Mouse (Mus musculus): ENCODE measurements around the gene Gimap1. TPM values are rescaled to one million over a fixed set of nuclear protein-coding genes. Genes with fewer than 3 reads are reported as not detected.

Gimap1 gene
- polyA plus RNA-seq, 1 experiment from 2014 or later: 5.7 TPM

DNA sequence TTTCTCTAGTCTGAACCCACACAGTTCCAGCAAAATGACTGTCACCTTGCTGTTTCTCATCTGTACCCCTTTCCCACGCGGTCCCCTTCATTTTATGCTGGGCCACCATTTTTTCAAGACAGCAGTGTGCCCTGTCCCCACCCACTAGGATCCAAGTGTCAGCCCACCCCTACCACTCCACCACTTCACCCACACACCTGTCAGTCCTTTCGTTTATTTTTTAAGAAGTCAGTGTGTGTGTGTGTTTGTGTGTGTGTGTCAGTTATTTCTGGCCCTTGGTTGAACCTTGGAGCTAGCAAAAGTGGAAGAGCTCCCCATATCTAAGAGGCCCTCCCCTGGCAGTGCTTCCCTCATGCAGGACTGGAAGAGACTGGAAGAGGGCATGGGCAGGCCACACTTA, 30.1 kb downstream of the Gimap1 start:
- Histone ChIP-seq H3K4me1 (ENCODE audit: control insufficient read depth, low read depth, low read length) (peaks cover 2% of the 10 kb centered on the region; the same call in 1 of the 2 replicates), H3K9ac (ENCODE audit: low read depth, low read length) (no peak overlapping the region), H3K4me3 (ENCODE audit: low read depth, low read length) (no peak overlapping the region), H3K9me3 (replicated peaks; ENCODE audit: control insufficient read depth, low read length) (no peaks in the 10 kb centered on the region), H3K36me3 (ENCODE audit: control insufficient read depth, insufficient read depth) (no peaks in the 10 kb centered on the region), H3K27me3 (ENCODE audit: control insufficient read depth, insufficient read depth, low read depth, low read length) (no peaks in the 10 kb centered on the region), H3K27ac (ENCODE audit: low read length) (no peak overlapping the region), H3K4me2 (ENCODE audit: low read depth, low read length) (no peak overlapping the region)
- ATAC-seq (ENCODE audit: low read depth): no peak
- WGBS (ENCODE audit: insufficient replicate concordance): 66% methylated on average over 3 of the region's 3 CpGs

DNA sequence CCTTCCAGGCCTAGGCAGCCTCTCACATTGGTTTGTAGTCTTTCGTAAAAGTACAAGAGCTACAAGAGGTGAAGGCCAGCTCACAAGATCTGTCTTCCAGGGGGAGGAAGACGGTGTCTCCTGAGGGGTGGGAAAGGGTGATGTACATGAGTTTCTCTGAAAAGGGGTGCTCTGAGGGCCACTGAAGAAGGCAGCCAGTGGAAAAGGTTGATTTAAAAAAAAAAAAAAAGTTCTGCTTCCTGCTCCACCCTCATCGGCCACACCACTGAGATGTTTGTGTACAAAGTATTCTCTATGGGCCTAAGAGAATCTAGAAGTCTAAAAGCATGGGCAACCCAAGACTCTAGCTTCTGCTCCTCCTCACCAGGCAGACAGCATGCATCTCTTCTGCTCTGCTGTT, 31.8 kb downstream of the Gimap1 start, which contains the start of gene Gimap3:
Gimap3 (minus strand) TSS at position 156 of the 400 bp plus-strand sequence.
- Histone ChIP-seq H3K36me3 (ENCODE audit: control insufficient read depth, insufficient read depth) (no peaks in the 10 kb centered on the region), H3K4me3 (ENCODE audit: low read depth, low read length) (no peak within 1 kb of the TSS), H3K27me3 (ENCODE audit: control insufficient read depth, insufficient read depth, low read depth, low read length) (no peaks in the 10 kb centered on the region), H3K4me2 (ENCODE audit: low read depth, low read length) (no peak within 1 kb of the TSS), H3K4me1 (ENCODE audit: control insufficient read depth, low read depth, low read length) (peaks cover 2% of the 10 kb centered on the region; the same call in 1 of the 2 replicates), H3K9ac (ENCODE audit: low read depth, low read length) (no peak within 1 kb of the TSS), H3K9me3 (replicated peaks; ENCODE audit: control insufficient read depth, low read length) (no peaks in the 10 kb centered on the region), H3K27ac (ENCODE audit: low read length) (no peak within 1 kb of the TSS)
- WGBS (ENCODE audit: insufficient replicate concordance): 65% methylated on average over 3 of the region's 3 CpGs
- no peak for ATAC-seq (ENCODE audit: low read depth)

DNA sequence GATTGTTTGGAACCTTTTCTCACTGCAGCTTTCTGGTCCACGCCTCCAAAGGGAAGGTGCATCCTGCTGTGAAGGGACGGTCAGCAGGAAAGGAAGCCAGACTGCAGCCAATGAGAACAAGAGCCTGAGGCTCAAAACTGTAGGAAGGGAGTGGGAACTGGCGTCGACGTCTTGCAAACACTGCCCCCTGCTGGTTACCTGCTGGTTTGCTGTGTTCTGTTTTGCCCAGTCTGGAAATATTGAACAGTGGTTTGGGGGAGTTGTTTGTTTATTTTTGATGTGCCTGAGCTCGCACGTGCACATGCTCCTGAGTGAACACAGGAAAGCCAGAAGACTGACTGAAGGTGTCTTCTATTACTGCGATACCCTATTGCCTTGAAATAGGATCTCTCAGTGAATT, 33.2 kb downstream of the Gimap1 start:
- H3K27me3 ChIP-seq (ENCODE audit: control insufficient read depth, insufficient read depth, low read depth, low read length): no peaks in the 10 kb centered on the region
- H3K9me3 ChIP-seq (replicated peaks; ENCODE audit: control insufficient read depth, low read length): no peaks in the 10 kb centered on the region
- no peak overlapping the region for H3K4me3 ChIP-seq (ENCODE audit: low read depth, low read length)
- ATAC-seq (ENCODE audit: low read depth): peak; percentile 27; the same call in 1 of the 2 replicates
- no peak overlapping the region for H3K9ac ChIP-seq (ENCODE audit: low read depth, low read length)
- WGBS (ENCODE audit: insufficient replicate concordance): 6% methylated on average over 8 of the region's 8 CpGs
- H3K36me3 ChIP-seq (ENCODE audit: control insufficient read depth, insufficient read depth): no peaks in the 10 kb centered on the region
- no peak overlapping the region for H3K4me2 ChIP-seq (ENCODE audit: low read depth, low read length)
- no peak overlapping the region for H3K27ac ChIP-seq (ENCODE audit: low read length)
- H3K4me1 ChIP-seq (ENCODE audit: control insufficient read depth, low read depth, low read length): peaks cover 2% of the 10 kb centered on the region; the same call in 1 of the 2 replicates

DNA sequence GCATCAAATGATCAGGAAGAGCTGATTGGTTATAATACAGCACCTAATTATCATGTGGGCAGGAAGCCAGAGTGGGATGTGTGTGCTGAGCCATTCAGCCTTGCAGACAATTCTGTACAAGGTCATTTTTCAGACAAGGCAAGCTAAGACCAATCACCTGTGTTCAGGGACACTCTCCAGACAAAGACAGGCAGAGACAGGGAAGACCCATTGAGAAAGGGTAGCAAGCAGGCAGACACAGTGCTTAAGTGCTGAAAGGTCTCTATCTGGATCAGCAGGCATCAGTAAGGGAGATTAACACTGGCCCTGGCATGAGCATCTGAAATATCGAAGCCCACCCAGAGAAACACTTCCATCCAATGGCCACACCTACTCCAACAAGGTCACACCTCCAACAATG, 45.6 kb downstream of the Gimap1 start:
- Histone ChIP-seq H3K27ac (ENCODE audit: low read length) (no peak overlapping the region), H3K4me1 (ENCODE audit: control insufficient read depth, low read depth, low read length) (no peaks in the 10 kb centered on the region), H3K36me3 (ENCODE audit: control insufficient read depth, insufficient read depth) (no peaks in the 10 kb centered on the region), H3K4me2 (ENCODE audit: low read depth, low read length) (no peak overlapping the region), H3K4me3 (ENCODE audit: low read depth, low read length) (no peak overlapping the region), H3K9me3 (replicated peaks; ENCODE audit: control insufficient read depth, low read length) (no peaks in the 10 kb centered on the region), H3K9ac (ENCODE audit: low read depth, low read length) (no peak overlapping the region), H3K27me3 (ENCODE audit: control insufficient read depth, insufficient read depth, low read depth, low read length) (no peaks in the 10 kb centered on the region)
- WGBS (ENCODE audit: insufficient replicate concordance): 71% methylated on average over 1 of the region's 1 CpGs
- no peak for ATAC-seq (ENCODE audit: low read depth)

DNA sequence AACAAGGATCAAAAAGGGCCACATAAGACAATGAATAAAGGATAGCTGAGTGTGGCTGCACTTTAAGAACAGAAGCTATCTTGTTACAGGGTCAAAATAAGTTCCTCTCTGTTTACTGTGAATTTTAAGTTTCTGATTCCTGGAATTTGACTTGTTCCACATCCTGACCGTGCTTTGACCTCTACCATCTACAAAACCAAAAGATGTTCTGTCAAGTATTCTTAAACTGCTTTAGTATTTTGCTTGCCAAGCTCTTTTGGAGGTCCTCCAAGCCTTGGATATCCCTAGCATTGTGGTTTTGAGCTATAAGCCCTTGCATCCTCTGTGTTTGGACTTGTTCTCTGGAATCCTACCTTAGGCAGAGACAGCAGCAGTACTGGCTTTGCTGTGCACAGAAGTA, 46.3 kb downstream of the Gimap1 start:
- ATAC-seq (ENCODE audit: low read depth): no peak
- Histone ChIP-seq H3K27ac (ENCODE audit: low read length) (no peak overlapping the region), H3K36me3 (ENCODE audit: control insufficient read depth, insufficient read depth) (no peaks in the 10 kb centered on the region), H3K9ac (ENCODE audit: low read depth, low read length) (no peak overlapping the region), H3K4me3 (ENCODE audit: low read depth, low read length) (no peak overlapping the region), H3K27me3 (ENCODE audit: control insufficient read depth, insufficient read depth, low read depth, low read length) (no peaks in the 10 kb centered on the region), H3K4me1 (ENCODE audit: control insufficient read depth, low read depth, low read length) (no peaks in the 10 kb centered on the region), H3K9me3 (replicated peaks; ENCODE audit: control insufficient read depth, low read length) (no peaks in the 10 kb centered on the region), H3K4me2 (ENCODE audit: low read depth, low read length) (no peak overlapping the region)
- WGBS (ENCODE audit: insufficient replicate concordance): 33% methylated on average over 1 of the region's 1 CpGs

DNA sequence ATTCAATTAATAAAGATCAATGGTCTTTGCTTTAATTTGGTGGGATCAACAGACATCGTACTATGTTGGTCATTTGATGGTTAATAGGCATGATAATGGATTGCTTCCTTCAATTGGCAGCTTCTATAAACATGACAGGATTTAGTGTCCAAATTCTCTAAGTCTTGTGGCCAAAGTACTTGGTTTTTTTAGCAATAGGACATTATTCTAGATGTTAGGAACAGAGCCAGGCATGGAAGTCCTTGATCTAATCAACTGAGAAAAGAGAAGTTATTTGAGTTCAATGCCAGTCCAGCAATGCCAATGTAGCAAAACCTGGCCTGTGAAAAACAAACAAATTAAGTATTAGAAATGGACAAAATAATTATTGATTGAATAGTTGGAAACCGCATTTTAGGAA, 46.7 kb downstream of the Gimap1 start:
- WGBS (ENCODE audit: insufficient replicate concordance): 57% methylated on average over 2 of the region's 2 CpGs
- H3K4me1 ChIP-seq (ENCODE audit: control insufficient read depth, low read depth, low read length): no peaks in the 10 kb centered on the region
- H3K27me3 ChIP-seq (ENCODE audit: control insufficient read depth, insufficient read depth, low read depth, low read length): no peaks in the 10 kb centered on the region
- no peaks in the 10 kb centered on the region for H3K36me3 ChIP-seq (ENCODE audit: control insufficient read depth, insufficient read depth)
- no peak overlapping the region for H3K27ac ChIP-seq (ENCODE audit: low read length)
- H3K9ac ChIP-seq (ENCODE audit: low read depth, low read length): no peak overlapping the region
- H3K4me2 ChIP-seq (ENCODE audit: low read depth, low read length): no peak overlapping the region
- no peak for ATAC-seq (ENCODE audit: low read depth)
- no peaks in the 10 kb centered on the region for H3K9me3 ChIP-seq (replicated peaks; ENCODE audit: control insufficient read depth, low read length)
- no peak overlapping the region for H3K4me3 ChIP-seq (ENCODE audit: low read depth, low read length)

DNA sequence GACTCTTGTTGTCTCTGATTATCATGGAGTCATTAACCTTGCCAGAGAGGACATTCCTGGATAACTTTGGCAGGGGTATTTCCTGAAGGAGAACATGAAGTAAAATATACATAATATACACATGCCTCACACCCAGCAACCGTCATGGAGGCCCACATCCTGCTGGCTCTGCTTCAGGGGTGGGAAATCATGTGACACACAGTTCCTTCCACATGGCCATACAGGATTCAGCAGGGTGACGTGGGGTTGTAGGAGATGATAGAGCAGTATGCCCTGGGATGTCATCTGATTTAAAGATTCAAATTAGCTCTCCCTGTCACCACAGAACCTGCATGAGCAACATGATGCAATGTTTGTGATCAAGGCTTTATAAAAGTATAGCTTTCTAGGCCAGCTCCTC, 49.0 kb downstream of the Gimap1 start:
- H3K9ac ChIP-seq (ENCODE audit: low read depth, low read length): no peak overlapping the region
- no peaks in the 10 kb centered on the region for H3K4me1 ChIP-seq (ENCODE audit: control insufficient read depth, low read depth, low read length)
- WGBS (ENCODE audit: insufficient replicate concordance): 48% methylated on average over 2 of the region's 2 CpGs
- H3K4me2 ChIP-seq (ENCODE audit: low read depth, low read length): no peak overlapping the region
- ATAC-seq (ENCODE audit: low read depth): no peak
- H3K36me3 ChIP-seq (ENCODE audit: control insufficient read depth, insufficient read depth): no peaks in the 10 kb centered on the region
- H3K27ac ChIP-seq (ENCODE audit: low read length): no peak overlapping the region
- no peak overlapping the region for H3K4me3 ChIP-seq (ENCODE audit: low read depth, low read length)
- H3K9me3 ChIP-seq (replicated peaks; ENCODE audit: control insufficient read depth, low read length): no peaks in the 10 kb centered on the region
- H3K27me3 ChIP-seq (ENCODE audit: control insufficient read depth, insufficient read depth, low read depth, low read length): no peaks in the 10 kb centered on the region

Other genes with a start within 250 kb of the Gimap1 start
- 0.84 and 1.0 TPM in 2 replicates for gene Atp6v0e2, start 201.4 kb upstream of the Gimap1 start, polyA plus RNA-seq (2015; fragmentation: Nextera tagmentation; extraction: Ambion mirVana)
- 1.8 and 2.1 TPM in 2 replicates for gene Lrrc61, start 184.3 kb upstream of the Gimap1 start, polyA plus RNA-seq (2015; fragmentation: Nextera tagmentation; extraction: Ambion mirVana)
- 53.4 and 57.0 TPM in 2 replicates for gene Rarres2, start 166.3 kb upstream of the Gimap1 start, polyA plus RNA-seq (2015; fragmentation: Nextera tagmentation; extraction: Ambion mirVana)
- gene Gm45021, start 149.4 kb upstream of the Gimap1 start, polyA plus RNA-seq (2015; fragmentation: Nextera tagmentation; extraction: Ambion mirVana): not detected in 2 replicates
- 11.7 and 14.0 TPM in 2 replicates for gene Repin1, start 145.2 kb upstream of the Gimap1 start, polyA plus RNA-seq (2015; fragmentation: Nextera tagmentation; extraction: Ambion mirVana)
- not detected in 2 replicates for gene Gm44965, start 145.1 kb upstream of the Gimap1 start, polyA plus RNA-seq (2015; fragmentation: Nextera tagmentation; extraction: Ambion mirVana)
- 2.2 and 2.3 TPM in 2 replicates for gene Zfp775, start 137.0 kb upstream of the Gimap1 start, polyA plus RNA-seq (2015; fragmentation: Nextera tagmentation; extraction: Ambion mirVana)
- 0.13 and 0.19 TPM in 2 replicates for gene AI854703, start 112.3 kb upstream of the Gimap1 start, polyA plus RNA-seq (2015; fragmentation: Nextera tagmentation; extraction: Ambion mirVana)
- 1.0 and 1.1 TPM in 2 replicates for gene Gimap8, start 91.8 kb upstream of the Gimap1 start, polyA plus RNA-seq (2015; fragmentation: Nextera tagmentation; extraction: Ambion mirVana)
- gene Gimap9, start 62.9 kb upstream of the Gimap1 start, polyA plus RNA-seq (2015; fragmentation: Nextera tagmentation; extraction: Ambion mirVana): 7.2 and 9.8 TPM in 2 replicates
- gene Gimap4, start 54.5 kb upstream of the Gimap1 start, polyA plus RNA-seq (2015; fragmentation: Nextera tagmentation; extraction: Ambion mirVana): 11.0 and 11.4 TPM in 2 replicates
- gene Gimap6, start 30.8 kb upstream of the Gimap1 start, polyA plus RNA-seq (2015; fragmentation: Nextera tagmentation; extraction: Ambion mirVana): 8.9 and 9.9 TPM in 2 replicates
- 0.40 TPM in 1 of 2 replicates, not detected in the other for gene Gm28053, start 20.4 kb upstream of the Gimap1 start, polyA plus RNA-seq (2015; fragmentation: Nextera tagmentation; extraction: Ambion mirVana)
- gene Gimap7, start 20.4 kb upstream of the Gimap1 start, polyA plus RNA-seq (2015; fragmentation: Nextera tagmentation; extraction: Ambion mirVana): 0.13 and 0.16 TPM in 2 replicates
- 2.5 and 2.8 TPM in 2 replicates for gene Gimap5, start 7.1 kb downstream of the Gimap1 start, polyA plus RNA-seq (2015; fragmentation: Nextera tagmentation; extraction: Ambion mirVana)
- gene Gimap3, start 31.8 kb downstream of the Gimap1 start, polyA plus RNA-seq (2015; fragmentation: Nextera tagmentation; extraction: Ambion mirVana): 0.20 and 0.37 TPM in 2 replicates
- 138 and 147 TPM in 2 replicates for gene Tmem176a, start 101.9 kb downstream of the Gimap1 start, polyA plus RNA-seq (2015; fragmentation: Nextera tagmentation; extraction: Ambion mirVana)
- gene Tmem176b, start 102.4 kb downstream of the Gimap1 start, polyA plus RNA-seq (2015; fragmentation: Nextera tagmentation; extraction: Ambion mirVana): 207 and 215 TPM in 2 replicates
- 0.20 TPM in 1 of 2 replicates, not detected in the other for gene Aoc1, start 133.8 kb downstream of the Gimap1 start, polyA plus RNA-seq (2015; fragmentation: Nextera tagmentation; extraction: Ambion mirVana)
- gene 1600015I10Rik, start 190.8 kb downstream of the Gimap1 start, polyA plus RNA-seq (2015; fragmentation: Nextera tagmentation; extraction: Ambion mirVana): not detected in 2 replicates
- gene Doxl2, start 235.9 kb downstream of the Gimap1 start, polyA plus RNA-seq (2015; fragmentation: Nextera tagmentation; extraction: Ambion mirVana): not detected in 2 replicates
- not detected in 2 replicates for gene Svs1, start 247.8 kb downstream of the Gimap1 start, polyA plus RNA-seq (2015; fragmentation: Nextera tagmentation; extraction: Ambion mirVana)